ENCODE assay signal across 8 mouse cellular contexts in the genomic region with DNA sequence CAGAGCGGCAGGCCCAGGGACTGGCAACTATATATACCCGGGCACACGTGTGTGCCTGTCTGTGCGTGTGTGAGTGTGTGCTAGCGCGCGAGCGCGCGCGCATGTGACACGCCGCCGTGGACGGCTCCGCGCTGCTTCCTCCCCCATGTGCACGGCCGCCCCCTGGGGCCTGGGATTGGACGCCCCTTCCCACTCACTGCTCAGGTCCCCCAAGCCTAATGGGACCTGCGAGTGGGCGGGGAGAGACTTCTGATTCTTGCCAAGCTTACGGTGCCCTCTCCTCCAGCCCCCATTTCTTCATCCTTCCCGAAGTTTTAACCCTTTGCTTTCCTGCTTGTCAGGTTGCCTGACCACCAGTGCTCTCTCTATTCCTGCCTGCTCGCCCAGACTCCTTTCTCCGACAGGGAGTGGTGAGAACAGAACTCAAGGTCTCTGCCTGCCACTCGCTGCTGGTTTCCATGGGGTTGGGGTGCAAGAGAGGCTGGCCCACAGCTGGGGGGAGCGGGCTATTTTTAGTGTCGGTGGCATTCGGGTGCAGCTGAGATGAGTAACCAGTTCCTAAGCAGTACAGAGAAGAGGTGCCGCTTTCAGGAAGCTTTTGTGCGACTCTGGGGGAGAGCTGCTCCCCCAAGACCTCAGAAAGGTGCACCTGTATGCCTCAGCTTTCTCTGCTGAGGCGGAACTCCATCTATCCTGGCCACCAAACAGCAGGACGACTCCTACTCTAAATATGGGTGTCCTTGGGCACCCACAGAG. TPM values are rescaled to one million over a fixed set of nuclear protein-coding genes. Genes with fewer than 3 reads are reported as not detected.
A peak's percentile ranks its signal among the peaks of the same experiment; 100 is the strongest.
DNase-seq lines count a peak whose midpoint lies in the region; ATAC-seq and TF ChIP-seq lines count a peak whose summit lies in the region.

No protein-coding gene starts in this region.

- TF ChIP-seq POLR2A in embryonic fibroblast, embryonic 13.5 days (IDR thresholded peaks at IDR 0.05; ENCODE audit: low read depth, low read length), result no peak

- peaks cover 9% of the 10 kb centered on the region for H3K4me1 ChIP-seq in embryonic fibroblast, embryonic 13.5 days (ENCODE audit: control insufficient read depth, insufficient read depth, low read length)
- peaks cover 29% of the 10 kb centered on the region for H3K4me1 ChIP-seq in hindbrain, embryonic 14.5 days (replicated peaks; ENCODE audit: control insufficient read depth, insufficient read depth, low read length)
- H3K4me1 ChIP-seq in neural tube, embryonic 12.5 days, result peaks cover 42% of the 10 kb centered on the region

- peak overlapping the region; percentile 11; the same call in 1 of the 2 replicates for H3K4me3 ChIP-seq in embryonic fibroblast, embryonic 13.5 days (ENCODE audit: insufficient read depth, low read length)
- peak overlapping the region; percentile 44 for H3K4me3 ChIP-seq in hindbrain, embryonic 14.5 days (replicated peaks; ENCODE audit: low read length)
- peak overlapping the region; percentile 40 for H3K4me3 ChIP-seq in neural tube, embryonic 12.5 days

- under 1% methylated on average over 34 of the region's 34 CpGs for WGBS in hindbrain, embryonic 14.5 days
- WGBS in neural tube, embryonic 12.5 days, result under 1% methylated on average over 33 of the region's 34 CpGs

- peak; percentile 23 to 36 for DNase-seq in cerebellum, postnatal 36 days
- DNase-seq in cerebellum, adult 11 months, result no peak
- peak; percentile 49 to 60 for DNase-seq in CD8-positive naive resting alpha-beta T cell, adult 2 months (ENCODE audit: low read depth in 2 of 2, low spot score in 2 of 2)
- no peak for DNase-seq in hindbrain, embryonic 14.5 days (ENCODE audit: low spot score)
- peak; percentile 44 for DNase-seq in left cerebral cortex, postnatal 4 days
- DNase-seq in urinary bladder, postnatal 25 days (ENCODE audit: low spot score), result no peak

- peak; percentile 58; the same call in 1 of the 2 replicates for ATAC-seq in hindbrain, embryonic 14.5 days (ENCODE audit: low FRiP score)
- no peak for ATAC-seq in neural tube, embryonic 12.5 days (ENCODE audit: low FRiP score, low read depth)

- no peak for TF ChIP-seq CTCF in embryonic fibroblast, embryonic 13.5 days (IDR thresholded peaks at IDR 0.05; ENCODE audit: borderline replicate concordance, insufficient read depth, low read length)

- no peak overlapping the region for H3K27ac ChIP-seq in embryonic fibroblast, embryonic 13.5 days (ENCODE audit: insufficient read depth, low read length)
- no peak overlapping the region for H3K27ac ChIP-seq in hindbrain, embryonic 14.5 days
- no peak overlapping the region for H3K27ac ChIP-seq in neural tube, embryonic 12.5 days

- H3K27me3 ChIP-seq in hindbrain, embryonic 14.5 days (ENCODE audit: control insufficient read depth, insufficient read depth, low read length), result peaks cover 79% of the 10 kb centered on the region
- peaks cover 75% of the 10 kb centered on the region for H3K27me3 ChIP-seq in neural tube, embryonic 12.5 days (replicated peaks)

- peak overlapping the region; percentile 40 for H3K9ac ChIP-seq in hindbrain, embryonic 14.5 days
- H3K9ac ChIP-seq in neural tube, embryonic 12.5 days, result peak overlapping the region; percentile 51

- intact Hi-C loops in left cerebral cortex, postnatal 4 days (cut with DNase I), result no loop called here

- peak overlapping the region; percentile 79 for H3K4me2 ChIP-seq in hindbrain, embryonic 14.5 days (replicated peaks)
- H3K4me2 ChIP-seq in neural tube, embryonic 12.5 days (replicated peaks), result peak overlapping the region; percentile 69

- no peaks in the 10 kb centered on the region for H3K9me3 ChIP-seq in hindbrain, embryonic 14.5 days (ENCODE audit: control insufficient read depth, low read length)
- no peaks in the 10 kb centered on the region for H3K9me3 ChIP-seq in neural tube, embryonic 12.5 days

- H3K36me3 ChIP-seq in hindbrain, embryonic 14.5 days (replicated peaks; ENCODE audit: control insufficient read depth, insufficient read depth), result peaks cover 14% of the 10 kb centered on the region
- peaks cover 15% of the 10 kb centered on the region for H3K36me3 ChIP-seq in neural tube, embryonic 12.5 days

RNA-seq across cellular contexts. Expression of gene Ddn, which starts 1.2 kb away (rescaled TPM):
- polyA plus RNA-seq in embryonic fibroblast, embryonic 13.5 days (2011; ENCODE audit: insufficient read length, low read depth, missing spikeins), result not detected in 2 replicates
- 0.59 and 0.64 TPM in 2 replicates for polyA plus RNA-seq in hindbrain, embryonic 14.5 days (2014; fragmentation: Nextera tagmentation; extraction: Ambion mirVana)
- 100 to 1,000 TPM; 113 to 118 TPM for total RNA-seq in left cerebral cortex, postnatal 4 days (2021)
- 0.47 and 0.82 TPM in 2 replicates for polyA plus RNA-seq in neural tube, embryonic 12.5 days (2016; fragmentation: Nextera tagmentation; extraction: Ambion mirVana)

RNA-seq across cellular contexts. Expression of gene Wnt1, which starts 18.4 kb away (rescaled TPM):
- polyA plus RNA-seq in embryonic fibroblast, embryonic 13.5 days (2011; ENCODE audit: insufficient read length, low read depth, missing spikeins), result not detected in 2 replicates
- 1.9 and 2.1 TPM in 2 replicates for polyA plus RNA-seq in hindbrain, embryonic 14.5 days (2014; fragmentation: Nextera tagmentation; extraction: Ambion mirVana)
- total RNA-seq in left cerebral cortex, postnatal 4 days (2021), result not detected
- polyA plus RNA-seq in neural tube, embryonic 12.5 days (2016; fragmentation: Nextera tagmentation; extraction: Ambion mirVana), result 7.5 and 12.3 TPM in 2 replicates

RNA-seq across cellular contexts. Expression of gene Prkag1, which starts 23.2 kb away (rescaled TPM):
- polyA plus RNA-seq in embryonic fibroblast, embryonic 13.5 days (2011; ENCODE audit: insufficient read length, low read depth, missing spikeins), result 94.2 and 101 TPM in 2 replicates
- polyA plus RNA-seq in hindbrain, embryonic 14.5 days (2014; fragmentation: Nextera tagmentation; extraction: Ambion mirVana), result 59.0 and 65.3 TPM in 2 replicates
- 10 to 100 TPM; 35.0 to 38.1 TPM for total RNA-seq in left cerebral cortex, postnatal 4 days (2021)
- 70.1 and 79.2 TPM in 2 replicates for polyA plus RNA-seq in neural tube, embryonic 12.5 days (2016; fragmentation: Nextera tagmentation; extraction: Ambion mirVana)

RNA-seq across cellular contexts. Expression of gene Wnt10b, which starts 30.1 kb away (rescaled TPM):
- 1.9 and 5.8 TPM in 2 replicates for polyA plus RNA-seq in embryonic fibroblast, embryonic 13.5 days (2011; ENCODE audit: insufficient read length, low read depth, missing spikeins)
- polyA plus RNA-seq in hindbrain, embryonic 14.5 days (2014; fragmentation: Nextera tagmentation; extraction: Ambion mirVana), result not detected in 2 replicates
- under 1 TPM; 0.36 to 0.40 TPM for total RNA-seq in left cerebral cortex, postnatal 4 days (2021)
- polyA plus RNA-seq in neural tube, embryonic 12.5 days (2016; fragmentation: Nextera tagmentation; extraction: Ambion mirVana), result 0.26 and 0.53 TPM in 2 replicates

RNA-seq across cellular contexts. Expression of gene Arf3, which starts 45.1 kb away (rescaled TPM):
- polyA plus RNA-seq in embryonic fibroblast, embryonic 13.5 days (2011; ENCODE audit: insufficient read length, low read depth, missing spikeins), result 91.3 and 112 TPM in 2 replicates
- 77.2 and 84.7 TPM in 2 replicates for polyA plus RNA-seq in hindbrain, embryonic 14.5 days (2014; fragmentation: Nextera tagmentation; extraction: Ambion mirVana)
- 100 to 1,000 TPM; 318 to 348 TPM for total RNA-seq in left cerebral cortex, postnatal 4 days (2021)
- polyA plus RNA-seq in neural tube, embryonic 12.5 days (2016; fragmentation: Nextera tagmentation; extraction: Ambion mirVana), result 69.7 and 77.4 TPM in 2 replicates

Comparison
In these comparisons a context has a peak if more than half of its experiments do, and no peak if none do; other contexts are left out.
1. DNase-seq: peak in cerebellum, postnatal 36 days (2 of 2), CD8-positive naive resting alpha-beta T cell, adult 2 months (2 of 2) and left cerebral cortex, postnatal 4 days (single experiment); none in cerebellum, adult 11 months (single experiment), hindbrain, embryonic 14.5 days (single experiment) and urinary bladder, postnatal 25 days (single experiment).
2. Peak in every context shown above with its lines, with median percentiles within 50 percentile points of each other: H3K4me3 ChIP-seq.